Mouse (Mus musculus): ENCODE measurements around the gene Asxl1. TPM values are rescaled to one million over a fixed set of nuclear protein-coding genes. Genes with fewer than 3 reads are reported as not detected.
"Not testable (repeated sequence)": the region's sequence is repeated elsewhere in the genome, so short reads cannot be mapped to it uniquely, and the experiment has no call there.

Asxl1 gene
- polyA plus RNA-seq, 1 experiment from 2014 or later: 14.2 TPM

DNA sequence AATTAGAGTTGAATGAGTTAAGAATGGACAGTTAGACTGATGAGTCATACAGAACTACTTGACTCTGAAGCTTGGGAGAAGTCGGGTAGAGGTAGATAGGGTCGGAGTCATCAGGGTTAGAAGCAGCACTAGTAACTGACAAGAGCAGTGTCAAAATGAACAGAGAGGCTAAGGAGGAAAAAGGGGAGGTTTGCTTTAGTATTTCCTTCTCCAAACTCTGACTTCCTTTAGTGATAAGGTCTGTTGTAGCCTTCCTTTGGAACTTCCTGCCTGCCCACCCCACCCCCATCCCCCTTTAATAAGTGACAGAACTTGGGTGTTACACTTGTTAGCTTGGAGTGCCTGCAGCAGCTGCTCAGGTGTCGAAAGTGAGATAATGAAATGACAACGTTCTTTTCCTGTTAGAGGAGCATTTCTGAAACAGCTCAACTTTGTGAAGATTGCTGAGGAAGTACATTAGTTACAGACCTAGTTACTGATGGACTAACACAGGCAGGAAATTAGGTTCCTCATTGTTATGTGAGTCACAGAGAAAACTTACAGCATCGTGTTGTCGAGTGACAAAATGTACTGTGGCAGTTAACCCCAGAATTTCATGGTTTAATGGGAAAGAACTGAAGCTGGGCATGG lies 5.0 kb downstream of the Asxl1 start:
- Histone ChIP-seq H3K27ac (no peak overlapping the region), H3K36me3 (replicated peaks; ENCODE audit: control insufficient read depth, insufficient read depth) (peaks cover 35% of the 10 kb centered on the region), H3K9me3 (ENCODE audit: control insufficient read depth, low read length) (no peaks in the 10 kb centered on the region), H3K4me3 (replicated peaks; ENCODE audit: low read length) (no peak overlapping the region), H3K4me2 (replicated peaks) (no peak overlapping the region), H3K27me3 (ENCODE audit: control insufficient read depth, insufficient read depth, low read length) (no peaks in the 10 kb centered on the region), H3K4me1 (replicated peaks; ENCODE audit: control insufficient read depth, insufficient read depth, low read length) (peaks cover 20% of the 10 kb centered on the region), H3K9ac (no peak overlapping the region)
- 51% methylated on average over 6 of the region's 6 CpGs for WGBS
- no peak for ATAC-seq (ENCODE audit: low FRiP score)
- DNase-seq (ENCODE audit: low spot score): no peak

DNA sequence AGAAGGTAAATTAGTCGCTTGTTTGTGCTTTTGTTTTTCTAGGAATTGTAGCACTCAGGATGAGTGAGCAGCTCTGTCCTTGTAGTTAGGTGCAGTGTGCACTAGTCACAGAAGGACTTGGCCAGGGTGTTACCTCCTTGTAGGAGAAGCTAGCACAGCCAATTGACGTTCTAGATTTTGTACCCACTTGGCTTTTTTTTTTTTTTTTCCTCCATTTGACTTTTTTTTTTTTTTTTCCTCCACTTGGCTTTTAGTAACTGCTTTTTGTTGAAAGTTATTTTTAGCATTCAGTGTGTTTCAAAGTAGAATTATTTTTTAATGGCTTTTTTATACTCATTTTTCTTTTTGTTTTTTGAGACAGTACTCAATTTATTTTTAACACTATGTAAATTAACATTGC lies 9.0 kb downstream of the Asxl1 start:
- H3K27ac ChIP-seq: no peak overlapping the region
- no peaks in the 10 kb centered on the region for H3K4me1 ChIP-seq (replicated peaks; ENCODE audit: control insufficient read depth, insufficient read depth, low read length)
- no peaks in the 10 kb centered on the region for H3K9me3 ChIP-seq (ENCODE audit: control insufficient read depth, low read length)
- no peak overlapping the region for H3K9ac ChIP-seq
- no peak for ATAC-seq (ENCODE audit: low FRiP score)
- WGBS: 93% methylated on average over 2 of the region's 2 CpGs
- H3K27me3 ChIP-seq (ENCODE audit: control insufficient read depth, insufficient read depth, low read length): no peaks in the 10 kb centered on the region
- DNase-seq (ENCODE audit: low spot score): no peak
- H3K4me3 ChIP-seq (replicated peaks; ENCODE audit: low read length): no peak overlapping the region
- H3K4me2 ChIP-seq (replicated peaks): no peak overlapping the region
- H3K36me3 ChIP-seq (replicated peaks; ENCODE audit: control insufficient read depth, insufficient read depth): peaks cover 67% of the 10 kb centered on the region

DNA sequence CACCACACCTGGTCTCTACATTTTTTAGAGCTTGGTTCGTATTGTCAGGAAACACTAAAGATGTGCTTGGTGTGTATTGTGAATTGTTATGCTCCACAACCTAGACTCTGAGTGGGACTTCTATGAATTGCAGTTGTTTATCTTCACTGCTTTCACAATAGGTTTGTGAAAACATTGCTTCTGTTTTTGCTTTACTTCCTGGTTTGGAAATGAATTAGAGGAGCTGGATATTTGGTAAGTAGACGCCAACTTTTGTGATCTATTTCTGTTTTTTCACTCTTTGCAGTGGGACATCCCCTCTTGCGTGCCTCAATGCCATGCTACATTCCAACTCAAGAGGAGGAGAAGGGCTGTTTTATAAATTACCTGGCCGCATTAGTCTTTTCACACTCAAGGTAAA lies 11.2 kb downstream of the Asxl1 start:
- H3K27me3 ChIP-seq (ENCODE audit: control insufficient read depth, insufficient read depth, low read length): no peaks in the 10 kb centered on the region
- no peaks in the 10 kb centered on the region for H3K9me3 ChIP-seq (ENCODE audit: control insufficient read depth, low read length)
- peaks cover 72% of the 10 kb centered on the region for H3K36me3 ChIP-seq (replicated peaks; ENCODE audit: control insufficient read depth, insufficient read depth)
- DNase-seq (ENCODE audit: low spot score): no peak
- H3K27ac ChIP-seq: no peak overlapping the region
- WGBS: 97% methylated on average over 4 of the region's 4 CpGs
- no peaks in the 10 kb centered on the region for H3K4me1 ChIP-seq (replicated peaks; ENCODE audit: control insufficient read depth, insufficient read depth, low read length)
- H3K9ac ChIP-seq: no peak overlapping the region
- no peak for ATAC-seq (ENCODE audit: low FRiP score)
- H3K4me2 ChIP-seq (replicated peaks): no peak overlapping the region
- H3K4me3 ChIP-seq (replicated peaks; ENCODE audit: low read length): no peak overlapping the region

DNA sequence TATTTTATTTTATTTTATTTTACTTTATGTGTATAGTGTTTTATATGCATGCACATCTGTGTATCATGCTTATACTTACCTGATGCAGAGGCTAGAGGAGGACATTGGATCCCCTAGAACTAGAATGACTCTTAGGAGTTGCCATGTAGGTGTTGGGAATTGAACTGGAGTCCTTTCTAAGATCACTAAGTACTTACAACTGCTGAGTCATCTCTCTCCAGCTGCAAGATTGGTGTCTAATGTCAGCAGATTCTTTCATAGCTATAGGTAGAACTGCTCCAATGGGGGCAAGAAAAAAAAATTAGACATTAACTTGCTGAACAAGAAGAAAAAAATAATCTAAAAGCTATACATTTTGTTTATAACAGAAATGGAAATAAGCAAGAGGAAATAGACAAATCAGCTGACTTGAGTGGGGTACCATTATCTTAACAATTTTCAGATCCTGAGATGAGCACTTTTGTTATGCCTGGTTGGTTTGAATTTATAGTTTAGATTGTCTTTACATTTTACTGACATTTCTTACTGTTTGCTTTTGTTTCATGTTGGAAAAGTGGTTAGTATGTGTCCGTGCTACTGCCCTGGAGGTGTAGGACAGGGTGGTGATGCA lies 15.6 kb downstream of the Asxl1 start:
- H3K4me1 ChIP-seq (replicated peaks; ENCODE audit: control insufficient read depth, insufficient read depth, low read length): no peaks in the 10 kb centered on the region
- no peak overlapping the region for H3K4me2 ChIP-seq (replicated peaks)
- 92% methylated on average over 1 of the region's 1 CpGs for WGBS
- H3K27ac ChIP-seq: no peak overlapping the region
- no peaks in the 10 kb centered on the region for H3K27me3 ChIP-seq (ENCODE audit: control insufficient read depth, insufficient read depth, low read length)
- DNase-seq (ENCODE audit: low spot score) (no peak), ATAC-seq (ENCODE audit: low FRiP score) (no peak)
- H3K9ac ChIP-seq: no peak overlapping the region
- H3K9me3 ChIP-seq (ENCODE audit: control insufficient read depth, low read length): no peaks in the 10 kb centered on the region
- no peak overlapping the region for H3K4me3 ChIP-seq (replicated peaks; ENCODE audit: low read length)
- peaks cover 71% of the 10 kb centered on the region for H3K36me3 ChIP-seq (replicated peaks; ENCODE audit: control insufficient read depth, insufficient read depth)

DNA sequence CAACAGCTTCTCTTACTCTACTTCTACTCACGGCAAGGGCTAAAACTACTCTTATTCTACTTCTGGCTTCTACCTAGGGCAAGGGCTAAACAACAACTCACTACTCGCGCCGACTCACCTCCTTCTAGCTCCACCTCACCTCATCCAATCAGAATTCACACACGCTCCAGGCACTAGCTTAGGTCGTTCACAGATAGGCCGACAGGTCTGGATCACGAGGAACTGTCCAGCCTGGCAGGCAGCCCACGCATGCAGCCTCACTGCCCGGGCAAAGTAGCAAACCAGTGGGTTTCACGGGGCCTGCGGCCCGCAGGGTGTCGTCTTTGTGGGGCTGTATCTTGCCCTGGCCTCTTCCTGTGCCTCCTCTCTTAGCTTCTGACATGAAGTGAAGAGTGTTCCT lies 18.9 kb downstream of the Asxl1 start:
- H3K9ac ChIP-seq; ATAC-seq (ENCODE audit: low FRiP score); H3K9me3 ChIP-seq (ENCODE audit: control insufficient read depth, low read length); H3K4me2 ChIP-seq (replicated peaks); DNase-seq (ENCODE audit: low spot score); H3K4me3 ChIP-seq (replicated peaks; ENCODE audit: low read length); H3K27ac ChIP-seq; H3K27me3 ChIP-seq (ENCODE audit: control insufficient read depth, insufficient read depth, low read length); H3K4me1 ChIP-seq (replicated peaks; ENCODE audit: control insufficient read depth, insufficient read depth, low read length): not testable (repeated sequence)
- peaks cover 69% of the 10 kb centered on the region for H3K36me3 ChIP-seq (replicated peaks; ENCODE audit: control insufficient read depth, insufficient read depth)
- WGBS: 97% methylated on average over 14 of the region's 14 CpGs

DNA sequence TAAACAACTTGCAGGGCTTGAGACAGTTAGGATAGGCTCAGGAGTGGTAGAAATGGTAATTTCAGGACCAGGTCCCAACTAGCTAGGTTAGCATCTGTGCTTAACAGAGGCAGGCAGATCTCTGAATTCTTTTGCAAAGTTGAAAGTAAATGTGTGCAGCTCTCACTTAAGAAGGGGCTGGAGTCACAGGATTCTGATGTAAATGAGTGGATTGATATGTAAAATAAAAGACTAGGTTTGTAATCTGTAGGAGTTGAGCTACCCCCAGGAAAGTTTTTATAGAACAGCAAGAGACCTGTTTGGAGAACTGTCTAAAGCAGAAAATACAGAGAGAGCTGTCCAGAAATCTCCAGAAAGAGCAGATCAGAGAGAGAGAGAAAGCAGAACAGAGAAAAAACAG lies 25.2 kb downstream of the Asxl1 start:
- Histone ChIP-seq H3K4me1 (replicated peaks; ENCODE audit: control insufficient read depth, insufficient read depth, low read length) (no peaks in the 10 kb centered on the region), H3K9ac (no peak overlapping the region), H3K27me3 (ENCODE audit: control insufficient read depth, insufficient read depth, low read length) (no peaks in the 10 kb centered on the region), H3K4me2 (replicated peaks) (no peak overlapping the region), H3K9me3 (ENCODE audit: control insufficient read depth, low read length) (no peaks in the 10 kb centered on the region), H3K4me3 (replicated peaks; ENCODE audit: low read length) (no peak overlapping the region), H3K27ac (no peak overlapping the region), H3K36me3 (replicated peaks; ENCODE audit: control insufficient read depth, insufficient read depth) (peaks cover 36% of the 10 kb centered on the region)
- DNase-seq (ENCODE audit: low spot score) (no peak), ATAC-seq (ENCODE audit: low FRiP score) (no peak)

DNA sequence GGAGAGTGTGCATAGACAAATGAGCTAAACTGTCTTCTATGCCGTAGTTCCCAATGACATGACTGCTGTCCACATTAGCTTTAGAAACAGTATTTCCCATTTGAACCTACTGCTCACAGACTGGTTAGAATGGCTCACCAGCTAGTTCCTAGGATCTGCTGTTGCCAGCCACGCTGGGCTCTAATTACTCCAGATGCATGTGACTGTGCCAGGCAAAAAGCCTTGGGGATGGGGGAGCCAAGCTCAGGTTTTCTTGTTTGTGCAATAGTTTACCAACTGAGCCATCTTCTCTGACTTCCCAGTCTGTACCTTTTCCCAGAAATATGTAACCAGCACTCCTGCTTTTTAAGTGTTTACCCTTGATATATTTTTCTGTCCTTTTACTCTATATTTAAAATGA lies 29.8 kb downstream of the Asxl1 start:
- H3K9me3 ChIP-seq (ENCODE audit: control insufficient read depth, low read length): no peaks in the 10 kb centered on the region
- DNase-seq (ENCODE audit: low spot score) (no peak), ATAC-seq (ENCODE audit: low FRiP score) (no peak)
- H3K9ac ChIP-seq: no peak overlapping the region
- no peak overlapping the region for H3K4me3 ChIP-seq (replicated peaks; ENCODE audit: low read length)
- no peak overlapping the region for H3K27ac ChIP-seq
- peaks cover 7% of the 10 kb centered on the region for H3K36me3 ChIP-seq (replicated peaks; ENCODE audit: control insufficient read depth, insufficient read depth)
- no peak overlapping the region for H3K4me2 ChIP-seq (replicated peaks)
- H3K27me3 ChIP-seq (ENCODE audit: control insufficient read depth, insufficient read depth, low read length): no peaks in the 10 kb centered on the region
- 69% methylated on average over 2 of the region's 2 CpGs for WGBS
- no peaks in the 10 kb centered on the region for H3K4me1 ChIP-seq (replicated peaks; ENCODE audit: control insufficient read depth, insufficient read depth, low read length)

DNA sequence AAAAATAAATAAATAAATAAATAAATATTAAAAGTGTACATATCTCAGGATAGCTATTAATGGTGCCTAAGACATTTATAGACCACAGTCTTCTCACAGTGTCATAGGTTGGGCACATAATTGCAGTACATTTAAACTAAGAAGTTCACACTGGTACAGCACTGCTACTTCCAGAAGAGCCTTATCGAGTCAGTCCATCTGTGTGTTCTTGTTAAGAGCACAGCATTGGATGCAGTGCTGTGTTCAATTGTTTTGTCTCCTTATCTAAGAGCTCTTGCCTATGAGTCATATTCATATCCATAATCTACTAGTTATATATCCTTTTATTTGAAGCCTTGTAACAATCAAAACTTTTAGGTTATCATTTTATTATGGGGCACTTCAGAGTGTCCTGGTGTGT lies 34.9 kb downstream of the Asxl1 start:
- no peak for ATAC-seq (ENCODE audit: low FRiP score)
- Histone ChIP-seq H3K4me3 (replicated peaks; ENCODE audit: low read length) (no peak overlapping the region), H3K4me1 (replicated peaks; ENCODE audit: control insufficient read depth, insufficient read depth, low read length) (no peaks in the 10 kb centered on the region), H3K36me3 (replicated peaks; ENCODE audit: control insufficient read depth, insufficient read depth) (peaks cover 29% of the 10 kb centered on the region), H3K4me2 (replicated peaks) (no peak overlapping the region), H3K27ac (no peak overlapping the region), H3K27me3 (ENCODE audit: control insufficient read depth, insufficient read depth, low read length) (no peaks in the 10 kb centered on the region), H3K9me3 (ENCODE audit: control insufficient read depth, low read length) (no peaks in the 10 kb centered on the region), H3K9ac (no peak overlapping the region)
- no peak for DNase-seq (ENCODE audit: low spot score)
- WGBS: 93% methylated on average over 1 of the region's 1 CpGs

DNA sequence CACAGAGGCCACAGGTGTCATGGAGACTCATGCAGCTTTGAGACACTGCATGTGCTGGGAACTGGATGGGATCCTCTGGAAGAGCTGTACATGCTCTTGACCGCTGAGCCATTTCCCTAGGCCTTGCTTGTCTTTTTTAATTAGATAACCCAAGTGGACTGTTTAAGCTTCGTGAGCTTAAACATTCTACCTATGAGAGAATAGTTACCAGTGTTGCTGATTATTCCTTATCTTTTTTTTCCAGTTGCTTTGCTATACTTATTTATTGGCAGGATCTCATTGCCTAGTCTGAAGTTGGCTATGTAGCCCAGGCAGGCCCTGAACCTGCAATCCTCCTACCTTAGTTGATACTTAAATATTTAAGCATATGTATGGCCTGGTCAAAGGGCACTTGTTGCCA lies 44.2 kb downstream of the Asxl1 start:
- Histone ChIP-seq H3K27ac (no peak overlapping the region), H3K4me3 (replicated peaks; ENCODE audit: low read length) (no peak overlapping the region), H3K4me2 (replicated peaks) (no peak overlapping the region), H3K9me3 (ENCODE audit: control insufficient read depth, low read length) (no peaks in the 10 kb centered on the region), H3K9ac (no peak overlapping the region), H3K4me1 (replicated peaks; ENCODE audit: control insufficient read depth, insufficient read depth, low read length) (no peaks in the 10 kb centered on the region), H3K27me3 (ENCODE audit: control insufficient read depth, insufficient read depth, low read length) (no peaks in the 10 kb centered on the region), H3K36me3 (replicated peaks; ENCODE audit: control insufficient read depth, insufficient read depth) (peaks cover 45% of the 10 kb centered on the region)
- ATAC-seq (ENCODE audit: low FRiP score) (no peak), DNase-seq (ENCODE audit: low spot score) (no peak)
- WGBS: 92% methylated on average over 2 of the region's 2 CpGs

DNA sequence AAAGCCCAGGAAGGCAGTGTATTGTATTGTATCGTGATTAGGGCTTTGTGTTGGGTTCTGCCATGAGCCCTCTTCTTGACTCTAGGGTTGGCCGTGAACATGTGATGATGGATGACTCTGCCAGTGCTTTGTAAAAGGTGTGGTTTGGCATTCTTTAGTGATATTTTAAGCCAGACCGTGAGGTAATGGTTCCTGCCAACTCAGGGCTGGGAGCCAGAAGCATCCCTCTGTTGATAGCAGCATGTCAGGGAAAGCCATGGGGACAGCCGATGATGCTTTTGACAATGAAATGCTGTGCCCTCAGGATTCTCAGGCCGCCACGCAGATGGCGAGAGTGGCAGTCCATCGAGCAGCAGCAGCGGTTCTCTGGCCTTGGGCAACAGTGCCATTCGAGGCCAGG lies 47.4 kb downstream of the Asxl1 start:
- Histone ChIP-seq H3K4me2 (replicated peaks) (no peak overlapping the region), H3K27ac (no peak overlapping the region), H3K9ac (no peak overlapping the region), H3K4me3 (replicated peaks; ENCODE audit: low read length) (no peak overlapping the region), H3K36me3 (replicated peaks; ENCODE audit: control insufficient read depth, insufficient read depth) (peaks cover 70% of the 10 kb centered on the region), H3K27me3 (ENCODE audit: control insufficient read depth, insufficient read depth, low read length) (no peaks in the 10 kb centered on the region), H3K9me3 (ENCODE audit: control insufficient read depth, low read length) (no peaks in the 10 kb centered on the region), H3K4me1 (replicated peaks; ENCODE audit: control insufficient read depth, insufficient read depth, low read length) (no peaks in the 10 kb centered on the region)
- no peak for ATAC-seq (ENCODE audit: low FRiP score)
- 91% methylated on average over 10 of the region's 10 CpGs for WGBS
- no peak for DNase-seq (ENCODE audit: low spot score)
